Mouse (Mus musculus): ENCODE results near the gene Il12rb2. TPM values are rescaled to one million over a fixed set of nuclear protein-coding genes. Genes with fewer than 3 reads are reported as not detected.

Il12rb2 gene
- polyA plus RNA-seq, 1 experiment from 2014 or later = 0.05 TPM

DNA sequence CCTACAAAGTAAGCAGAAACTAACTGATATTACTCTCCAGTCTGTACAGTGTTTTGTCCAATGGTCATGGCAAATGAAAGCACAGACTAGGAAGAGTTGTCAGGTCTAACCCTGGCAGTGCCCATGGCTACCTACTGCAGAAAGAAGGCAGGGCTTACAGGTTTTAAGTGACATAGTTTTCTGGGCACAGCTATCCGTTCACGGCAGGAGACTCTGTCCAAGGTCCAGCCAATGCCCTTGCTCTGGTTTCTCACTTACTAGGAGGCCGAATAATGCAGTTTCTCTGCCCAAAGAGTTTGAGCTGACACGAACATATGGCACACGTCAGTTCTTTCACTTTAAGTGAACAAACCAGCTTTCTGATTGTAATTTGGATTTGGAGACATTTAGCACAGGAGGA, 58.9 kb downstream of the Il12rb2 start:
- Histone ChIP-seq H3K4me3 (no peak overlapping the region), H3K27me3 (ENCODE audit: insufficient read depth, poor library complexity, severe bottlenecking) (no peaks in the 10 kb centered on the region), H3K4me1 (no peaks in the 10 kb centered on the region), H3K9me3 (no peaks in the 10 kb centered on the region), H3K27ac (no peak overlapping the region), H3K36me3 (no peaks in the 10 kb centered on the region)
- no peak for DNase-seq (ENCODE audit: low spot score)
- WGBS = 75% methylated on average over 5 of the region's 5 CpGs

DNA sequence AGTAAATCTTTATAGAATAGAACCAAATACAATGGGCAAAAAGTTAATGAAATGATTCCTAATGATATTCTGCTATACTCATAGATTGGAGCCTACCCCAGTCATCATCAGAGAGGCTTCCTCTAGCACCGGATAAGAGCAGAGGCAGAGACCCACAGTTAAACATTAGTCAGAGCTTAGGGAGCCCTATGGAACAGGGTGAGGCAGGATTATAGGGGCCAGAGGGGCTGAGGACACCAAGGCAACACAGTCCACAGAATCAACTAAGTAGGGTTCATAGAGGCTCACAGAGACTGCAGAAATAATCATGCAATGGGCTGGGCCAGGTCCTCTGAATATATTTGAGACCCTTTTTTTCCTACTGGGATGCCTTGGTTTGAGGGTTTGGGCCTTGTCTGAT, 61.3 kb downstream of the Il12rb2 start:
- Histone ChIP-seq H3K4me1 (no peaks in the 10 kb centered on the region), H3K4me3 (no peak overlapping the region), H3K9me3 (no peaks in the 10 kb centered on the region), H3K27me3 (ENCODE audit: insufficient read depth, poor library complexity, severe bottlenecking) (no peaks in the 10 kb centered on the region), H3K36me3 (no peaks in the 10 kb centered on the region), H3K27ac (no peak overlapping the region)
- 67% methylated on average over 1 of the region's 1 CpGs for WGBS
- DNase-seq (ENCODE audit: low spot score) = no peak

DNA sequence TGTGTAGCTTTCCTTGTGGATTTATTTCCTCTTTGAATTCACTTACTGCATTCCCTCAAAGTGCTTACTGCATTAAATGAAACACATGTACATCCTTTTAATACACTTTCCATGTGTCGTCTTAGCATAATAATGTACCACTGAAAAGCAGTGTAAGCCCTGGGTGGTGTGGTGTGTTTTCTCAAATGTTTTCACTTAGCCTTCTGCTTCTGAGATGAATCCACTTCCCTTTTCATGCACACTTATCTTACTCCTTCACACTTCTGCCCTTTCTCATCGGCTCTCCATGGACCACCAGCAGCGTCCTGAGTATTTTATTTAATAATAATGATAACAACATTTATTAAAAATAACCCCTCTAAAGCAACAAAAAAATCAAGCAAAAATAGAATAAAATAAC, 66.2 kb downstream of the Il12rb2 start:
- WGBS = 86% methylated on average over 3 of the region's 3 CpGs
- Histone ChIP-seq H3K27ac (no peak overlapping the region), H3K36me3 (no peaks in the 10 kb centered on the region), H3K9me3 (no peaks in the 10 kb centered on the region), H3K4me1 (no peaks in the 10 kb centered on the region), H3K27me3 (ENCODE audit: insufficient read depth, poor library complexity, severe bottlenecking) (no peaks in the 10 kb centered on the region), H3K4me3 (no peak overlapping the region)
- no peak for DNase-seq (ENCODE audit: low spot score)

DNA sequence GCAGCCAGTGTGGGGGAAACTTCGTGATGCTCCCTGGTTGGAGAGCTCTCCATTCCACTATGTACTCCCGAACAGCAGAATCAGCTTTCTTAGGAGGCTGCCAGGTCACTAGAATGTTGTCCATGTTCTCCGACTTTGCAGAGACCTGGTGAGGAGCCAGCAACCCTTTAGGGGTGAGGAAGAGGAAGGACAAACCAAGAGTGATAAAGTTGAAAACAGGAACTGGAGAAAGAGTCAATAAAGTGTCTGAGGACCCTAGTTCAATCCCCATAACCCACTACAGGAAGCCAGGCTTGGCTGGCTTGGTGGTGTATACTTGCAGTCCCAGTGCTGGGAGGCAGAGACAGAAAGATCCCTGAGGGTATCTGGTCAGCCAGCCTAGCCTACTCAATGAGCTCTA, 67.0 kb downstream of the Il12rb2 start:
- Histone ChIP-seq H3K27me3 (ENCODE audit: insufficient read depth, poor library complexity, severe bottlenecking) (no peaks in the 10 kb centered on the region), H3K9me3 (no peaks in the 10 kb centered on the region), H3K36me3 (no peaks in the 10 kb centered on the region), H3K4me1 (no peaks in the 10 kb centered on the region), H3K27ac (no peak overlapping the region), H3K4me3 (no peak overlapping the region)
- 74% methylated on average over 3 of the region's 3 CpGs for WGBS
- no peak for DNase-seq (ENCODE audit: low spot score)

DNA sequence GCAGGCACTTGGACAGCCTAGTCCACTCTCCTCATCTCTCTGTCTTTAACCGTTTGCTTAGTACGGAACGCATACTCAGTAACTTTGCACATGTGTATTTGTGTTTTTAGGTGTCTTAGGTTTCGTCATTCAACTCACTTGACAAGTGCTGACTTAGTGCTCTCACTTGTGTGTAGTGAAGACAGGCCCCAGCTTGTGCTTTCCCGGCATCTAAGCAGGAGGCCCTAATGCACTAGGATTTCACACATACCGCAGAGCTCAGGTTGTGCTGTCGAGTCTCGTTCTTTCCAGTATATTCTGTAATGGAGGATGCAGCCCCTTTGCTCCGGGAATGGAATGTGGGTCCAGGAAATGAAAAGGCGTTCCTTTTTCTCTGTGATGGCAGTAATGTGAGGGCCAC, 72.8 kb downstream of the Il12rb2 start:
- peaks cover 5% of the 10 kb centered on the region for H3K4me1 ChIP-seq
- WGBS = 78% methylated on average over 10 of the region's 10 CpGs
- H3K4me3 ChIP-seq = no peak overlapping the region
- no peak for DNase-seq (ENCODE audit: low spot score)
- H3K9me3 ChIP-seq = no peaks in the 10 kb centered on the region
- H3K36me3 ChIP-seq = no peaks in the 10 kb centered on the region
- H3K27me3 ChIP-seq (ENCODE audit: insufficient read depth, poor library complexity, severe bottlenecking) = no peaks in the 10 kb centered on the region
- no peak overlapping the region for H3K27ac ChIP-seq

DNA sequence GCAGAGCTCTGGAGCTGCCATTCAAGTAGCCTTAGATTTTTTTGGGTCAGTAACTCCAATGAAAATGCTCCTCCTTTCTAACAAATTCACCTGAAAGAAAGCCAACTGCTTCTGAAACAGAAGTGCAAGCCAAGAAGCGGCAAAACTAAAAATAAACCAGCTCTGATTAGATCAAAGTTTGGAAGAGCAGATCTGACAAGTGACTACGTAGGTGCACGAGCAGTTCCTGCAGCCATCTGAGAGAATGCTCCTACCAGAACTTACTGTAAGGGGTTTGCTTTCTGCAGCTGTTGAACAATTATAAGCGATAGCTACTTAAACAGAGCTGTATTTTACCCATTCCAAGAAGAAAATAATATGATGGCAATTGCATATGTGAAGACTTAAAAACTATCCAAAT, 73.5 kb downstream of the Il12rb2 start:
- H3K9me3 ChIP-seq = no peaks in the 10 kb centered on the region
- 68% methylated on average over 4 of the region's 4 CpGs for WGBS
- no peaks in the 10 kb centered on the region for H3K36me3 ChIP-seq
- H3K27ac ChIP-seq = no peak overlapping the region
- H3K4me3 ChIP-seq = no peak overlapping the region
- H3K27me3 ChIP-seq (ENCODE audit: insufficient read depth, poor library complexity, severe bottlenecking) = no peaks in the 10 kb centered on the region
- no peak for DNase-seq (ENCODE audit: low spot score)
- peaks cover 5% of the 10 kb centered on the region for H3K4me1 ChIP-seq

DNA sequence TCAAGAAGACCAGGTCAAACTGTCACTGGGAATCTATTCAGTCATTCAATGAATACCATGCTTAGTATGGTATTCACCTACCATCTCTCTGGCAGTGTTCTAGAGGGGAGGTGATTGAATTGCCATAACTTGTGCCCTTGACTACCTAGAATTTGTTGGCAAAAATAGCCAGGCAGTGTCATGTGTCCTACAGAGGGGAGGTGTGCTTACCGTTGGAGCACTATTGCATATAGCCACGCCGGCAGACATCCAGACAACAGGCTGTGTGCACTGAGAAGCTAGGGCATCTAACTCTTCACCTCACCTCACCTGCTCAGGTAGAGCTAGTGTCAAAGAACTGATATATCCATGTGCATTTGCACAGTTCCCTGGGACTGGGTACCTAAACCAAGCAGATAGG, 74.8 kb downstream of the Il12rb2 start:
- WGBS = 85% methylated on average over 3 of the region's 3 CpGs
- no peaks in the 10 kb centered on the region for H3K27me3 ChIP-seq (ENCODE audit: insufficient read depth, poor library complexity, severe bottlenecking)
- no peaks in the 10 kb centered on the region for H3K9me3 ChIP-seq
- DNase-seq (ENCODE audit: low spot score) = no peak
- H3K4me1 ChIP-seq = peaks cover 5% of the 10 kb centered on the region
- H3K4me3 ChIP-seq = no peak overlapping the region
- no peak overlapping the region for H3K27ac ChIP-seq
- no peaks in the 10 kb centered on the region for H3K36me3 ChIP-seq

DNA sequence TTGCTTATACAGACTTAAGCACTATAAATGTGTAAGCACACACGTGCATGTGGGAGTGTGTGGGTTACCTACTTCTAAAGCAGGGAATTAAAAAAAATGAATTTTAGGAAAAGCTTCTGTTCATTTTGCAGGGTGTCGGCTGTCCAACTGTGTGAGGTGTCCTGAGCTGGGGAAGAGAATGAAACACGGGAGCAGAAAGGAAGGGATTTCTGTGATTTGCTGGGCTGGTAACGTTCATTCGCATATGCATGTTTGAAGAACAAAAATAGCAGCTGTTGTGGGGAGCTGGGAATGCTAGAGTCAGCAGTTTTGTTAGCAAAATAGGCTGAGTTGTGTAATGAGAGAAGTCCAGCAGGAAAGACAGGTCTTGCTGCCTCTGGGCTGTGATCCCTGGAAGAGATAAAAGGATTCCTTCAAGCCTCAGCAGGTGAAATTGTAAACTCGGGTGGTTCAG, 75.3 kb downstream of the Il12rb2 start:
- H3K9me3 ChIP-seq = no peaks in the 10 kb centered on the region
- DNase-seq (ENCODE audit: low spot score) = no peak
- no peak overlapping the region for H3K4me3 ChIP-seq
- peaks cover 5% of the 10 kb centered on the region for H3K4me1 ChIP-seq
- no peak overlapping the region for H3K27ac ChIP-seq
- no peaks in the 10 kb centered on the region for H3K27me3 ChIP-seq (ENCODE audit: insufficient read depth, poor library complexity, severe bottlenecking)
- WGBS = 54% methylated on average over 6 of the region's 6 CpGs
- H3K36me3 ChIP-seq = no peaks in the 10 kb centered on the region

DNA sequence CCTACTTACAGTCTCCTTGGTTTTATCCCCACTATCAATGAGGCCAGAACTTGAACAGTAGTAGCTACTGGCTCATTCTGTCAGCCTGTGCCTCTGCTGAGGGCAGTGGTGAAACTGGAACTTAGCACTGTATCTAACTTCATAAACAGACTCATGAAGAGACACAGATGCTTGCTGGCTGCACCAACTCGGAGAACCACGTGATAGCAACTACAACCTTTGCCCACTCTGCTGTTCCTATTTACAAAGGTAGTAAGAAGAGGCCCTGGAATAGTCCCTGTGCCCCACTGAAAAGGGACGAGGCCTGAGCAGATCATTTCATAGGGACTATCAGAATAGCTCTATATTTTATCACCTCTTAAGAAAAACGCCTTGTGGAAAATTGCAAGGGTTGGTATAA, 75.7 kb downstream of the Il12rb2 start:
- Histone ChIP-seq H3K9me3 (no peaks in the 10 kb centered on the region), H3K36me3 (no peaks in the 10 kb centered on the region), H3K4me3 (no peak overlapping the region), H3K27ac (no peak overlapping the region; the same call in 1 of the 2 replicates), H3K4me1 (peaks cover 5% of the 10 kb centered on the region), H3K27me3 (ENCODE audit: insufficient read depth, poor library complexity, severe bottlenecking) (no peaks in the 10 kb centered on the region)
- WGBS = 72% methylated on average over 4 of the region's 4 CpGs
- no peak for DNase-seq (ENCODE audit: low spot score)

DNA sequence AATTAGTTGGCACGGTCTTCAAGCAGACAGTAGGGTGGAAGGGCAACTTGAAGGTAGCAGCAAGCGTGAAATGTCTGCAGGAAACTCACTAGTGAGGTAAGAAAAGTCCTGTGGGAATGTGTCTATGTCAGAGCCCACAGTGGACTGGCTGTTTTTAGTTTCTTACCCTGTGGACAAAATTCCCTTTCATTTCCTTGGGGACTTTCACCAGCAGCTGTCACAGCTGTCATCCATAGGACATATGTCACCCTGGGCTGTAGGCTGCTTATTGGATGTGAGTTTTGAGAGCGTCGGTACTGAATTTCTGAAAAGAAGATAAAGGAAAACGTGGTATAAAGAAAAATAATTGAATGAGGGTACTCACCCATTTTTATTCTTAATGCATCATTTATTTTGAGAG, 77.2 kb downstream of the Il12rb2 start:
- WGBS = 85% methylated on average over 5 of the region's 5 CpGs
- no peaks in the 10 kb centered on the region for H3K9me3 ChIP-seq
- no peak for DNase-seq (ENCODE audit: low spot score)
- H3K4me3 ChIP-seq = no peak overlapping the region
- H3K4me1 ChIP-seq = peaks cover 5% of the 10 kb centered on the region
- no peaks in the 10 kb centered on the region for H3K36me3 ChIP-seq
- H3K27ac ChIP-seq = no peak overlapping the region
- no peaks in the 10 kb centered on the region for H3K27me3 ChIP-seq (ENCODE audit: insufficient read depth, poor library complexity, severe bottlenecking)

DNA sequence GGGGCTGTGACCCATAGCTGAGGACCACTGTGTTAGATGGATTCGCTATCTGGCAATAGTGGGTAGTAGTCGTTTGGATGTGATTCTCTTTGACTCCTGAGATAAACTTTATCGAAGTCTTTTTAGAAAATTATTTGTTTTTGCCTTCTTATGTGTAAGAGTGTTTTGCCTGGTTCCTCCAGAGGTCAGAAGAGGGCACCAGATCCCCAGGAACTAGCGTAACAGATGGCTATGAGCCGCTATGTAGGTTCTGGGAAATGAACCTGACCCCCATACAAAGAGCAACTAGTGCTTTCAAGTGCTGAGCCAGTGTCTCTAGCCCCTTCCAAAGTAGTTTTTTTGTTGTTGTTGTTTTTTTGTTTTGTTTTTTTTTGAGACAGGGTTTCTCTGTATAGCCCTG, 79.9 kb downstream of the Il12rb2 start:
- 57% methylated on average over 5 of the region's 5 CpGs for WGBS
- no peak overlapping the region for H3K27ac ChIP-seq
- no peaks in the 10 kb centered on the region for H3K9me3 ChIP-seq
- no peak overlapping the region for H3K4me3 ChIP-seq
- peaks cover 1% of the 10 kb centered on the region for H3K4me1 ChIP-seq
- peaks cover 5% of the 10 kb centered on the region; the same call in 1 of the 2 replicates for H3K36me3 ChIP-seq
- DNase-seq (ENCODE audit: low spot score) = no peak
- no peaks in the 10 kb centered on the region for H3K27me3 ChIP-seq (ENCODE audit: insufficient read depth, poor library complexity, severe bottlenecking)

DNA sequence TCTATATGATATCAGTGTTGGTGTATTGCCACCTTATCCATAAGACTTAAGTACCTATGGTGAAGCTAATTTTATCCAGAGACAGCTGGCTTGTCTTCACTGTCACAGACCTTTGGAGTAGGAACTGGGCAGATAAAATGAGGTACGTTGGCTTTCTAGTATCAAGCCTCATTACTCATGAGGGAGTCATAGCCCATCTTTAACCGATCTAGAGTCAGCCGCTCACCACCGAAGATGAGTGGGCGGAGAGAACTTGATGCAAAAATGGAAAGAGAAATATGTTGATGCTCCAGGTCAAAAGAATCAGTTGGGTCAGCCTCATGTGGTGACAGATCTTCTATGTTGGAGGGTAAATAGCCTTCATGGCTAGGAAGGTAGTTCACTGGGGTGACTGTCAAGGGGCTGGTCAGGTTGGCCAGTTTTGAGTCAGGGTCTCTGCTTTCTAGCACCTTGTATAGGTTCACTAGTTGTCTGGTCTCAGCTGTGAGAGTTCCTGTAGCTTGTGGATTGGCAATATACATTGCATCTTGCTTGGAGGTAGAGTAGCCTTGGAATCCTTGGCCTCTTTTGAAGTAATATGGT, 83.9 kb downstream of the Il12rb2 start:
- Histone ChIP-seq H3K4me3 (no peak overlapping the region), H3K27me3 (ENCODE audit: insufficient read depth, poor library complexity, severe bottlenecking) (no peaks in the 10 kb centered on the region), H3K9me3 (no peaks in the 10 kb centered on the region), H3K36me3 (peaks cover 19% of the 10 kb centered on the region), H3K4me1 (no peaks in the 10 kb centered on the region), H3K27ac (no peak overlapping the region)
- 76% methylated on average over 5 of the region's 5 CpGs for WGBS
- DNase-seq (ENCODE audit: low spot score) = no peak

DNA sequence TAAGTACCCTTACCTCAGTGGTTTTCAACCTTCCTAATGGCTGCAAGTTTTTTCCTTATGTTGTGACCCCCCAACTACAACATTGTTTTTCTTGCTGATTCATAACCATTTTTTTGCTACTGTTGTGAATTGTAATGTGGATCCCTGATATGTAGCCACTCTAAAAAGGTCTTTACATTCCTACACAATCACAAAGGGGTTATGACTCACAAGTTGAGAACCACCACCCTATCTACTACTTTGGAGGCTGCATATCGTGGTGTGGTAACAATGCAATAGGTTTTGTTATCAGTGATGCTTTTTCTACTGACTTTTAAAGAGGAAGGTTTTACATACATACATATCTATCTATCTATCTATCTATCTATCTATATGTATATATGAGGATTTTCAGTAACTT, 93.1 kb downstream of the Il12rb2 start:
- Histone ChIP-seq H3K4me1 (no peaks in the 10 kb centered on the region), H3K9me3 (no peaks in the 10 kb centered on the region), H3K36me3 (peaks cover 65% of the 10 kb centered on the region), H3K27ac (no peak overlapping the region), H3K4me3 (no peak overlapping the region), H3K27me3 (ENCODE audit: insufficient read depth, poor library complexity, severe bottlenecking) (no peaks in the 10 kb centered on the region)
- no peak for DNase-seq (ENCODE audit: low spot score)
- WGBS = 73% methylated on average over 1 of the region's 1 CpGs

DNA sequence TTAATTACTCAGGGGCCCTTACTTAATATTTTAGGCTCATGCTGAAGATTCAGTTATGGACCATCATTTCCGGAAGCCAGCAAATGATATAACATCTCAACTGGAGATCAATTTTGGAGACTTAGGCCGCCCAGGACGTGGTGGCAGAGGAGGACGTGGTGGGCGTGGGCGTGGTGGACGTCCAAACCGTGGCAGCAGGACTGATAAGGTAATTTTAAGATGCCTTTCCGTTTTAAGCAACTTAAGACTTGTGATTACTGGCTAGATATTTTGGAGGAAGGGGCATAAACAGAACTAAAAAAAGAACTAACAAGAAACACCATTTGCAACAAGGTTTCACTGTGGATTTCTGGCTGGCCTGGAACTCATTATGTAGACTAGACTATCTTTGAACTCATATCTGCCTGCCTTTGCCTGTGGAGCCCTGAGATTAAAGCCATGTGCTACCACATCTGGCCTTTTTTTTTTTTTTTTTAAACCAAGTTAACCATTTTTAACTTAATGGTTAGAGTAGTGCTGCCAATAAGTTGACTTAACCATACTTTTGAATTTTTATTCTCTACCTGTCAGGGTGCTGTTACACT, 94.3 kb downstream of the Il12rb2 start:
- Histone ChIP-seq H3K4me1 (no peaks in the 10 kb centered on the region), H3K4me3 (no peak overlapping the region), H3K27ac (no peak overlapping the region), H3K9me3 (no peaks in the 10 kb centered on the region), H3K36me3 (peaks cover 74% of the 10 kb centered on the region), H3K27me3 (ENCODE audit: insufficient read depth, poor library complexity, severe bottlenecking) (no peaks in the 10 kb centered on the region)
- DNase-seq (ENCODE audit: low spot score) = no peak
- 60% methylated on average over 9 of the region's 9 CpGs for WGBS
